Mouse (Mus musculus) right cerebral cortex, postnatal 14 days (tissue): Measurements from ENCODE around the gene N4bp2l1.

ENCODE experiments used
- DNase-seq: peaks from one replicate; pipeline ENCODE4 v3.0.0; 2022

N4bp2l1 gene

DNA sequence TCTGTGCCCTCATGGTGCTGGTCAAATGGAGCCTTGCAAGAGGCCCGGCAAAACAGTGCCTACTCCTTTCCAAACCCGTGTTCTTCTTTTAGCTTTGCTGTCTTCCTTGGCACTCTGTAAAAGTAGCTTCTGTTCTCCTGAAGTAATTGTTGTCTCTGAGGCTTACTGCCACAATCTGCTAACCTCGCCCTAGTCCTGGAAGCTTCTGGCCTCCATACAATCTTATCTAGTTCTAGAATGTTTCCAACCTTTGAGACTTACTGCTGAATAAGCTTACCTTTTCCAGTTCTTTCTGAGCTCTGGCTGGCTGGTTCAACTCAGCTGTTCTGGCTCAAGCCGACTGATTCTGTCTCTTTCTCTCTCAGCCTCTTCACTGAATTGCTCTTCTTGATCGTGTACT lies 35.2 kb downstream of the N4bp2l1 start:
- no peak for DNase-seq

DNA sequence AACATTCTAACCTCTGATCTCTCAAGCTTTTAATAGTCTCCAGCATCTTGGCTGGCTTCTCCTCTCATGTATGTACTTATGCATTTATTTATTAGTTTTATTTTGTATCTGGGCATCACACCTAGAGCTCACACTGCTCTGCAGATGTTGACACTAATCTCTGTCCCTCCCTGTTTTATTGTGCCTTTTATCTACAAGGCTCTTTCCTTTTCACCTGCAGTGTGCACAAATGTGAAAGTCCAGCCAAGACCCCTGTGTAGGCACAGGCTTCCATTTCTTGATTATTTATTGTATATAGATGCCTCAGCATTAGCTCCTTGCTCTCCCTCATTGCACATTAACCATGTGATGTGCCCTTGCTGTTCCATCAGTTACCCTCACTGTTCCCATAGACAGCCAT lies 35.6 kb downstream of the N4bp2l1 start:
- DNase-seq = no peak

DNA sequence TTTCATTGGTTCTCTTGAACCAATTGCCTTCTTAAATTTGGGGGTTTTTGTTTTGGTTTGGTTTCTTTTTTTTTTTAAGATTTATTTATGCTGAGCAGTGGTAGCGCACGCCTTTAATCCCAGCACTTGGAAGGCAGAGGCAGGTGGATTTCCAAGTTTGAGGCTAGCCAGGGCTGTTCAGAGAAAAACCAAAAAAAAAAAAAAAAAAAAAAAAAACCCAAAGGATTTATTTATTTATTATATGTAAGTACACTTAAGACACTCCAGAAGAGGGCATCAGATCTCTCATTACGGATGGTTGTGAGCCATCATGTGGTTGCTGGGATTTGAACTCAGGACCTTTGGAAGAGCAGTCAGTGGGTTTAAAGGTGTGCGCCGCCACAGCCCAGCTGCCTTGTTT lies 36.1 kb downstream of the N4bp2l1 start:
- DNase-seq = no peak

DNA sequence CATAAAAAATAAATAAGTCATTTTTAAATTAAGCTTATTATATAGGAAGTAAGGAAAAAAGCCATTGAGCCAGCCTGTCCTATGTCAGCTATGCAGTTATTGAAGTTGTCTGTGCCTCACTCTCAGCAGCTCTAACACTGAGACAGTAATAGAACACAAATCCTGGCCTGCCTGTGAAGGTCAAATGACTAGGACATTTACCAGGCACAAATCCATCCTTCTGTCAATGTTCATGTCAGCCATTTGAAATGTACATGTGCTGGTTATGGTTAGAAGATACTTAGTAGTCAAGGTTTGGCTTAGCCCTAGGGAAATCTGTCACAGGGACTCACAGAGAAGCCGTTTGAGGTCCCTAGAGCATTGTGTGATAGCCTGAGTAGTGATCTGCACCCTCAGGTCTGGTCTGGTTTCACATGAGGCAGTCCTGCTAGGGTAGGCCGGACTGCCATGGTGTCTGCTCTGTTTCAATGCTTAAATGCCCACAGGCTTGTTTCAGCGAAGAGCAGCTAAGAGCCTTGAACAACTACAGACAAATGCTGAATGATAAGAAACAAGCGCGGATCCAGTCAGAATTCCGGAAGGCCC lies 37.4 kb downstream of the N4bp2l1 start:
- no peak for DNase-seq

DNA sequence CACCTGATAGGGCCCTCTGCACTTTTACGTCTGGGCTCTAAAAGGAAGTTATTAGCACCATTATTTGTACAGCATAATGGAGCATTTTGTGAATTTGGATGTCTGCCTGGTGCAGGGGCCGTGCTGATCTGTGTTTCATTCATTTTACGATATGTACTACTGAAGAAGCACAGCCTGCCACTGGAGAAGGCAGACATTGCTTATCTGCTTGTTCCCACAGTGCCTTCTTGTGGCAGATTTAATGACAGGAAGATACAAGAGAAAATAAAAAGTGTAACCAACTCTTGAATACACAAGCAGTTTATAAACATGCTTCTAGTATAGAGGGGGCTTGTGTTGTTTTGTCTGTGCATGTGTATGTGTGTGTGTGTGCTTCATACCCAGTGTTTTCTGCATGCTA lies 45.4 kb downstream of the N4bp2l1 start:
- no peak for DNase-seq

DNA sequence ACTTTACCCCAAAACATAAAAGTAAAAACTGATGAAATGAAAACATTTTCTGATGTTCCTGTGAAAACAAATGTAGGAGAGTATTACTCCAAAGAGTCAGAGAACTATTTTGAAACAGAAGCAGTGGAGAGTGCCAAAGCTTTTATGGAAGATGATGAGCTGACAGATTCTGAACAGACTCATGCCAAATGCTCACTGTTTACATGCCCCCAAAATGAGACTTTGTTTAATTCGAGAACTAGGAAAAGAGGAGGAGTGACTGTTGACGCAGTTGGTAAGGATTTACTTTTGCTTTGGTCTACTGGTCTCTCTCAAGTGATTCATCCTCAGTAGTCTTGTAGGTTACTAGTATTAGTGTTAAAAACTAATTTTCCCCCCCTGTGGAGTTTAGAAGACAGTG lies 53.8 kb downstream of the N4bp2l1 start:
- DNase-seq = no peak

DNA sequence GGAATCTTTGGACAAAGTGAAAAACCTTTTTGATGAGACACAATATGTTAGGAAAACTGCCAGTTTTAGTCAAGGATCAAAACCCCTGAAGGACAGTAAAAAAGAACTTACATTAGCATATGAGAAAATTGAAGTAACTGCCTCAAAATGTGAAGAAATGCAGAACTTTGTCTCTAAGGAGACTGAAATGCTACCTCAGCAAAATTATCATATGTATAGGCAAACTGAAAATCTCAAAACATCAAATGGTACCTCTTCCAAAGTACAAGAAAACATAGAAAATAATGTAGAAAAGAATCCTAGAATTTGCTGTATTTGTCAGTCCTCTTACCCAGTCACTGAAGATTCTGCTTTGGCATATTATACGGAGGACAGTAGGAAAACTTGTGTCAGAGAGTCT lies 55.7 kb downstream of the N4bp2l1 start:
- DNase-seq = no peak

DNA sequence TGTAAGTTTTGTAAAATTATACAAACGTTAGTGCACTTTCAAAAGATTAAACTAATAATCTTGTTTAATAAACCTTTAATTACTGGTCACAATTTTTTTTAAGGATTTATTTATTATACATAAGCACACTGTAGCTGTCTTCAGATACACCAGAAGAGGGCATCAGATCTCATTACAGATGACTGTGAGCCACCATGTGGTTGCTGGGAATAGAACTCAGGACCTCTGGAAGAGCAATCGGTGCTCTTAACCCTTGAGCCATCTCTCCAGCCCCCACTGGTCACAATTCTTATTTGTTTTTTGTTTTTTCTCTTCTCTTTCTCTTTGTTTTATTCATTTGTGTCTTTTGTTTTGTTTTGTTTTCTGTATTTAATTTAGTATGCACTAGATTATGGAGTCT lies 71.7 kb downstream of the N4bp2l1 start:
- DNase-seq = no peak

DNA sequence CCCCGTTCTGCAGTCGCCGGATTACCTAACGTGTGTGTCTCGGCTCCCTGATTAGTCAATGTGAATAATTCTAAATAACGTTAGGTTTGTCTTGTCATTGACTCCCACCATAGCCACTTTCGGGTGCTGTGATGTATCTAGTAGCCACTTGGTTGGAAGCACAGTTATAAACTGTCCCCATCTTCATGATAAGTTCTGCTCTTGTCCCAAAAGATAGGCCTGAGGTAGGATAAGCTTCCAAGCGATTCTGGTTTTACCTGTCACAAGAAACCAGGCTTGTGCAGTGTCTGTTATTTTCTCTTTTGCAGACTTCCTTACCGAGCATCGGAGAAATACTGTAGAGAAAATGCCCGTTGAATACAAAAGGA lies 74.1 kb downstream of the N4bp2l1 start:
- no peak for DNase-seq

DNA sequence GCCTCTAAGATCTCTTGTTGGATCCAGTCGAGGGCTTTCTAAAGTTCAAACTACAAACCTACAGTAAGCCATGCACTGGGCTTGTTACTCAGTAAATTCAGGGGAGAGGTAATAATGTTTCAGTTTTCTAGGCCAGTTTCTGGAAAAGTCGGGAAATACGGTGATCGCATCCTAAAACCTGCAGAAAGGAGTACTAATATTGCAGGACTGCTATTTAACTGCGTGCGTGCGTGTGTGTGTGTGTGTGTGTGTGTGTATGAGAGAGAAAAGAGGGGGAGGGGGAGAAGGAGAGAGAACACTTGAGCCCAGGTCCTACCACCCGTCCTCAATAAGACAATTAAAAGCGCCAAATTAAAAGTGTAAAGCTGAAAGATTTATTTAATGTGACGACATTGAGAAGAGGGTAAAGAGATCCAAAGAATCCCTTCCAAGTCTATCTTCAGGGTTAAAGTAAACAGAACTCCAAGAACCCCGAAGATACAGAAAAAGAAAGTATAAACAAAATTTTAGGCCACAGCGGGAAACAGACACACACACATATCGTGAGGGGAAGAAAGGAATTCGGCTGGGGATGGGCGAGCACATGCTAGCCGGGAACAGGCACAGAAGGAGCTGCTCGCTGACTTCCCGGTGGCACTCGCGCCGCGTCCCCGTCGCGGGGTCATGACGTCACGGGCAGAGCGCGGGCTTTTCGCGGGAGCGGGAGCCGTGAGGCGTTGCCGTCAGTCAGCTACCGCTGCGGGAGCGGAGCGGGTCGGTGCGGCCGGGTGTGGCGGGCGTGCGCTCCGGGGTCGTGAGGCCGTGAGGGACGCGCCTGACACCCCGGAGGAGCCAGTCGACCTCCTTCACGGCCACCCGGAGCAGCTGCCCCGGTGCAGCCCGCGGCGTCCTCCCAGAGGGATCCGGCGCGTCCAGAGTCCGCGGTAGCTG lies 74.8 kb downstream of the N4bp2l1 start, which contains the start of gene Brca2:
Brca2 (plus strand) TSS at position 694 of the 930 bp plus-strand sequence.
- DNase-seq = peak; percentile 94
